Mouse (Mus musculus) thymus, adult 2 months (tissue): ENCODE measurements around the gene P3h1. TPM values are rescaled to one million over a fixed set of nuclear protein-coding genes. Genes with fewer than 3 reads are reported as not detected.

Experiments
- DNase-seq: peaks from one replicate; pipeline ENCODE4 v3.0.0; 2021
- H3K27ac ChIP-seq: fragments of 200-500 bp; 2 replicates; pipeline ENCODE4 v1.5.1; 2012; ENCODE audit warnings: low read length, control low read depth; ENCODE audit not compliant: control insufficient read depth, insufficient read depth
- H3K27me3 ChIP-seq: fragments of 200-500 bp; 2 replicates; pipeline ENCODE4 v1.6.1; 2012; ENCODE audit warnings: mild to moderate bottlenecking, low read length, moderate library complexity, mixed read lengths; ENCODE audit not compliant: control insufficient read depth, insufficient read depth
- H3K36me3 ChIP-seq: fragments of 200-500 bp; 2 replicates; pipeline ENCODE4 v1.6.1; 2012; ENCODE audit warnings: mild to moderate bottlenecking, low read length, moderate library complexity; ENCODE audit not compliant: control insufficient read depth, insufficient read depth
- H3K4me1 ChIP-seq: fragments of 200-500 bp; replicated peaks from 2 replicates; pipeline ENCODE4 v1.6.1; 2012; ENCODE audit warnings: low read length; ENCODE audit not compliant: control insufficient read depth, insufficient read depth
- H3K4me3 ChIP-seq: fragments of 200-500 bp; 2 replicates; pipeline ENCODE4 v1.5.1; 2012; ENCODE audit warnings: mild to moderate bottlenecking, low read length, control low read depth, moderate library complexity; ENCODE audit not compliant: control insufficient read depth, insufficient read depth
- CTCF ChIP-seq: fragments of 200-500 bp; IDR thresholded peaks from 2 replicates; pipeline ENCODE4 v1.5.1; 2012; ENCODE audit warnings: mild to moderate bottlenecking, control low read depth, low read length, moderate library complexity, borderline replicate concordance; ENCODE audit not compliant: control insufficient read depth, poor library complexity, insufficient read depth; ENCODE audit errors: extremely low read depth
- POLR2A ChIP-seq: fragments of 200-500 bp; IDR thresholded peaks from 2 replicates; pipeline ENCODE4 v1.6.1; 2012; ENCODE audit warnings: mild to moderate bottlenecking, low read length, control low read depth, moderate library complexity; ENCODE audit not compliant: control insufficient read depth, poor library complexity, insufficient read depth; ENCODE audit errors: extremely low read depth
- WGBS: fragments of 180-500 bp; shearing (Covaris S2); methylation state at CpG from one replicate; pipeline ENCODE4 v1.1.7; 2018; 5-methylcytosine and 5-hydroxymethylcytosine counted together
- polyA plus RNA-seq: library from polyadenylated mRNA; depleted of rRNA; stranded (reverse); fragments of >200 nt; gene quantifications from 2 replicates; pipeline ENCODE4 v1.2.3, GENCODE M21; 2012; rRNA removed

P3h1 gene
- polyA plus RNA-seq, 1 experiment, result 9.9 TPM

GRCm38 (mm10) chr4:119295134-119295453 lies 62.4 kb downstream of the P3h1 start:
- DNase-seq, result peak; percentile 7
- no peaks in the 10 kb centered on the region for H3K27me3 ChIP-seq
- H3K36me3 ChIP-seq, result no peaks in the 10 kb centered on the region
- TF ChIP-seq CTCF (no peak), POLR2A (no peak)
- 16% methylated on average over 6 of the region's 6 CpGs for WGBS
- no peak overlapping the region for H3K27ac ChIP-seq
- H3K4me3 ChIP-seq, result no peak overlapping the region
- H3K4me1 ChIP-seq, result peaks cover 5% of the 10 kb centered on the region

GRCm38 (mm10) chr4:119297361-119297760 lies 64.6 kb downstream of the P3h1 start:
- no peaks in the 10 kb centered on the region for H3K36me3 ChIP-seq
- H3K4me3 ChIP-seq, result no peak overlapping the region
- H3K4me1 ChIP-seq, result peaks cover 5% of the 10 kb centered on the region
- no peak overlapping the region for H3K27ac ChIP-seq
- H3K27me3 ChIP-seq, result no peaks in the 10 kb centered on the region
- TF ChIP-seq POLR2A (no peak), CTCF (no peak)
- DNase-seq, result no peak
- 17% methylated on average over 2 of the region's 2 CpGs for WGBS

Other genes with a start within 250 kb of the P3h1 start
- 42.2 and 42.5 TPM in 2 replicates for gene Slc2a1, start 124.2 kb upstream of the P3h1 start, polyA plus RNA-seq
- 12.9 and 19.1 TPM in 2 replicates for gene Zfp691, start 58.7 kb upstream of the P3h1 start, polyA plus RNA-seq
- gene Ermap, start 42.9 kb upstream of the P3h1 start, polyA plus RNA-seq, result 0.61 and 0.96 TPM in 2 replicates
- gene Svbp, start 37.6 kb upstream of the P3h1 start, polyA plus RNA-seq, result 41.9 and 59.8 TPM in 2 replicates
- gene Tmem269, start 14.7 kb upstream of the P3h1 start, polyA plus RNA-seq, result not detected in 2 replicates
- 9.6 and 9.8 TPM in 2 replicates for gene AU022252, start 203 bp upstream of the P3h1 start, polyA plus RNA-seq
- 0.18 and 0.50 TPM in 2 replicates for gene Cldn19, start 22.5 kb downstream of the P3h1 start, polyA plus RNA-seq
- gene Ybx1, start 61.7 kb downstream of the P3h1 start, polyA plus RNA-seq, result 156 and 199 TPM in 2 replicates
- 21.2 and 26.6 TPM in 2 replicates for gene Ppih, start 87.6 kb downstream of the P3h1 start, polyA plus RNA-seq
- 3.4 and 3.7 TPM in 2 replicates for gene Ccdc30, start 182.6 kb downstream of the P3h1 start, polyA plus RNA-seq
- gene Ppcs, start 189.5 kb downstream of the P3h1 start, polyA plus RNA-seq, result 20.1 and 21.8 TPM in 2 replicates
- gene Zmynd12, start 189.9 kb downstream of the P3h1 start, polyA plus RNA-seq, result 0.35 and 0.55 TPM in 2 replicates